Mouse (Mus musculus): ENCODE results near the gene Epp13. TPM values are rescaled to one million over a fixed set of nuclear protein-coding genes. Genes with fewer than 3 reads are reported as not detected.

The Epp13 gene
- not detected for polyA plus RNA-seq (2017; shearing (Covaris generic))

DNA sequence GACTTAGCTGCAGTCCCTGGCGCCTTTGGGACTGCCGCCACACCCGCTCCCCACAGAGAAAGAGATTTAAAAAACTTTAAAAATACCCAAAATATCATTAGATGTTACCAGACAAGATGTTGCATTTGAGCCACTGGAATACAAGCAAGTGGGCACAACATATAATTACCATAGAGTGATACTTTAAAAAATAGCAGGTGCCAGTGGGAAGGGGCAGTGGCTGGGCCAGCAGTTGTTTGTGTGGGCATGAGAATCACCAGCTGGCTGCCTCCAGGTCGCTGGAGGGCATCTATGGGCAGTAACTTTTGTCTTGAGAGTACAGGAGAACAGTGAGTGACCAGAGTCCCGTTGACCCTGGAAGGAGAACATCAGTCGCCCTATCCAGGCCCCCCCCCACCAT is at the start of gene Epp13:
Epp13 (plus strand) TSS at position 301 of the 400 bp plus-strand sequence.

DNA sequence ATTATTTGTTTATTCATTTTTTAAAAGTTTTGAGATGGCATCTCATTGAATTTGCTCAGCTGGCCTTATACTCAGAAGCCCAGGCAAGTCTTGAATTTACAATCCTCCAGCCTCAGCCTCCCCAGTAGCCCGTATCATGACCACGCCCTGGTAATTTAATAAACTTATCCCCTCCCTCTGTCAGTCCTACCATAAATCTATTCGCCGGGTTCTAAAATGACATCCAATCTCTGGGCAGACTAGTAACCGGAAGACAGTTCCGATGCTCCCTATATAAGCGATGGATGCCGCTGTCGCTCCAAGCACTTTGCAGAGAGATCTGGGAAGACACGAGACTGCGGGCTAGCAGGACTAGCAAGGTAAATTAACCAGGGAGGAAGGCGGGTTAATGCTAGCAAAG is 30.5 kb upstream of the Epp13 start, which contains the start of gene Zscan5b:
Zscan5b (plus strand) TSS at position 301 of the 400 bp plus-strand sequence.

DNA sequence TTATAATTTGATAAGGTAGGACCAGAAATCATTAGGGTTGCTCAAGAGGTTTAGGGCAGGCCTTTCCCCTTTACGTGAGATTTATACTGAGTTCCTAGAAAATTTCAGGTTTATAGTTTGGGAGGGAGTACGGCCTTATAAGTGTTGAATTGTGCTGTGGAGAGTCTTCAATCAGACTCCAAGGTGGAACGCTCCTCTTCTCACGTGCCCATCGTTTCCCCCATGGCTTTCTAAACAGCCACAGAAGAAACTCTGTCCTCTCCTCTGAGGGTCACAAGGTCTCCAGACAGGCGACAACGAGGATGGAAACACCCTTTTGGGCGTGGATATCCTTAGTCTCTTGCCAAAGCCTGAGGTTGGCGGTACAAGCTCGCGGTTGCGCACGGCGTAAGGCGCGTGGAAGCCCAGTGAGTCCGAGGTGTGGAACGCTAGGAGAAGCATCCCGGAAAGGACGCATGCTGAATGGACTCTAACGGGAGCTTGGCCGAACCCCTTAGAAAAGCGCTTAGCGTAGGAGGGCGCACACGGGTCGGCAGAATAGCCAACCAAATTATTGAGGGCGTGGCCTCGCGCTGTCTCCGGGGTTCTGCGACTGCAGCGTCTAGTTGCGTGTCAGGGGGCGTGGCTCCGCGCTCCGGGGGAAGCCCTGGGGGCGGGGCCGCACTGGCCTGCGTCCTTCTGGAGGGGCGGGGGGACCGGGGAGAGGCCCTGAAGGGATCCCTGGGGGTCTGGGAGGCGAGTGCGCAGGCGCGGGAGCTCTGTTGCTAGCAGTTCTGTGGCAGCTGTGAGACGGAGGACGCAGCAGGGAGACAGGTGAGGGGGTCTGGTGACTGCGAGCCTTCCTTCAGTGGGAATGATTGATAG is 33.6 kb downstream of the Epp13 start, which contains the start of gene Zfp667:
Zfp667 (plus strand) TSS at position 738 of the 864 bp plus-strand sequence.

DNA sequence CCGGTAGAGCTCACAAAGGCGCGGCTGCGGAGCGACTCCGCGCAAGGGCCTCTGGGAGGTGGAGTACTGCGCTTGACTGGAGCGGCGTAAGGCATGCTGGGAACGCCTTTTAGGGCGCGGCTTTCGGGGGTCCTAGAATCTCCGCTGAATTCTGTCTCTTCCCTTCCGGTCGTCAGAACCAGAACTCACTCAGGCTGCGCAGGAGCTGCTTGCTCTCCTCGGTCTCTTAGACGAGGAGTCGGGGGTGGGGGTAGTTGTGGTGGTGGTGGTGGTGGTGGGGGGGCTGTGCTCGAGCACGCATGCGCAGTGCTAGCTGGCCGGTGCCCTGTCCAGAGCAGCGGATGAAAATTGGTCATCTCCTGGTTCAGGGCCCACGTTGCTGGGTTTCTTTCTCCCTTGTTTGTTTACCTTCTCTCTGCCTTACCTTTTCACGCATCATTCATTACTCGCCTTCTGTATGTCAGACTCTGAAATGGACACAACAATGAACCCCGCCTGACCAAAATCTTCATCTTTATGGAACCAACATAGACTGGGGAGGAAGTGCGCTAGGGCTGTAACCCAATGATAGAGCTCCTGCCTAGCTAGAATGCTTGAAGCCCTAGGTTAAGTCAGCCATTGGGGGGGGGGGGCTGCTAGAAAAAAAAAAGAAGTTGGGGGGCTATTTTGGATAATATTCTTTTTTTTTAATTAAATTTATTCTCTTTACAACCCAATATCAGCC is 78.9 kb downstream of the Epp13 start, which contains the start of gene Zfp583:
Zfp583 (minus strand) TSS at position 53 of the 724 bp plus-strand sequence.

Other genes starting within 250 kb of the Epp13 start
- gene Vmn1r65, start 241.7 kb upstream of the Epp13 start, polyA plus RNA-seq (2017; shearing (Covaris generic)) = not detected
- gene Nlrp4c, start 207.5 kb upstream of the Epp13 start, polyA plus RNA-seq (2017; shearing (Covaris generic)) = not detected
- 26.5 TPM for gene Zfp787, start 96.7 kb upstream of the Epp13 start, polyA plus RNA-seq (2017; shearing (Covaris generic))
- 29.0 TPM for gene Zfp444, start 80.5 kb upstream of the Epp13 start, polyA plus RNA-seq (2017; shearing (Covaris generic))
- not detected for gene Galp, start 55.6 kb upstream of the Epp13 start, polyA plus RNA-seq (2017; shearing (Covaris generic))
- gene Zscan5b, start 30.4 kb upstream of the Epp13 start, polyA plus RNA-seq (2017; shearing (Covaris generic)) = 0.35 TPM
- gene Zfp667, start 33.9 kb downstream of the Epp13 start, polyA plus RNA-seq (2017; shearing (Covaris generic)) = 8.4 TPM
- gene Zfp583, start 78.6 kb downstream of the Epp13 start, polyA plus RNA-seq (2017; shearing (Covaris generic)) = 0.22 TPM
- 0.89 TPM for gene Gm3854, start 91.0 kb downstream of the Epp13 start, polyA plus RNA-seq (2017; shearing (Covaris generic))
- 1.9 TPM for gene Zfp78, start 110.6 kb downstream of the Epp13 start, polyA plus RNA-seq (2017; shearing (Covaris generic))
- gene Zfp28, start 130.6 kb downstream of the Epp13 start, polyA plus RNA-seq (2017; shearing (Covaris generic)) = 5.9 TPM
- 0.61 TPM for gene Smim17, start 146.0 kb downstream of the Epp13 start, polyA plus RNA-seq (2017; shearing (Covaris generic))
- gene Gm20715, start 157.6 kb downstream of the Epp13 start, polyA plus RNA-seq (2017; shearing (Covaris generic)) = not detected
- not detected for gene Olfr1344, start 186.0 kb downstream of the Epp13 start, polyA plus RNA-seq (2017; shearing (Covaris generic))
- 0.05 TPM for gene Olfr1336, start 203.5 kb downstream of the Epp13 start, polyA plus RNA-seq (2017; shearing (Covaris generic))
- gene Olfr1346, start 214.4 kb downstream of the Epp13 start, polyA plus RNA-seq (2017; shearing (Covaris generic)) = 0.35 TPM
- gene Olfr5, start 234.2 kb downstream of the Epp13 start, polyA plus RNA-seq (2017; shearing (Covaris generic)) = not detected
- not detected for gene Olfr1347, start 247.0 kb downstream of the Epp13 start, polyA plus RNA-seq (2017; shearing (Covaris generic))

Measured in effector memory CD4-positive, alpha-beta T cell, adult 7 months (primary cell).